Mouse (Mus musculus): ENCODE results near the gene Tradd. TPM values are rescaled to one million over a fixed set of nuclear protein-coding genes. Genes with fewer than 3 reads are reported as not detected.
A peak's percentile ranks its signal among the peaks of the same experiment; 100 is the strongest.
"Not testable (repeated sequence)": the region's sequence is repeated elsewhere in the genome, so short reads cannot be mapped to it uniquely, and the experiment has no call there.

Gene Tradd
- polyA plus RNA-seq, 1 experiment, result 26.2 TPM

GRCm38 (mm10) chr8:105295256-105295655, 30.8 kb upstream of the Tradd start:
- TF ChIP-seq CTCF (IDR thresholded peaks at IDR 0.05; ENCODE audit: low read depth, low read length) (no peak), POLR2A (IDR thresholded peaks at IDR 0.05; ENCODE audit: borderline replicate concordance, low read depth, low read length) (no peak)
- H3K4me3 ChIP-seq (ENCODE audit: insufficient read depth, low read length), result no peak overlapping the region
- peaks cover 19% of the 10 kb centered on the region for H3K4me1 ChIP-seq (ENCODE audit: control insufficient read depth, insufficient read depth, low read length)
- H3K27ac ChIP-seq (ENCODE audit: insufficient read depth, low read depth, low read length), result no peak overlapping the region

DNA sequence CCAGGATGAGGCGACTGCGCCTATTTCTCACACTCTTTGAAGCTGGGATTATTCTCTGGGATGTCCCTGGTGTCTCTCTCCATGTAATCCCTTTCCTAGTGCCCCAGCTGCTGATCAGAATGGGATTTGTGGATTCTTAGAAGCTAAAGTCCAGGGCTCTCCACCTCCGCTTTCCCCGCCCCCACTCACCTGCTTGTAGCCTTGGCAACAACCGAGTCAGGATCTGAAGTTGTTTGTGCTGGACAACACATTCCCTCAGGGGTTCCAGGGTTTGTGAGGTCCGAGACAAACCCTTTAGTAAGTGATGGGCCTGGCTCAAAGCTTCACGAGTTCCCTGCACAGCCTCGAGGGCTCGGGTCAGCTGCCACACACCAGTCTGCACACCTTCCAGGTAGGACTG, 30.4 kb upstream of the Tradd start:
- TF ChIP-seq POLR2A (IDR thresholded peaks at IDR 0.05; ENCODE audit: borderline replicate concordance, low read depth, low read length) (no peak), CTCF (IDR thresholded peaks at IDR 0.05; ENCODE audit: low read depth, low read length) (no peak)
- no peak overlapping the region for H3K27ac ChIP-seq (ENCODE audit: insufficient read depth, low read depth, low read length)
- no peak overlapping the region for H3K4me3 ChIP-seq (ENCODE audit: insufficient read depth, low read length)
- peaks cover 21% of the 10 kb centered on the region for H3K4me1 ChIP-seq (ENCODE audit: control insufficient read depth, insufficient read depth, low read length)

GRCm38 (mm10) chr8:105293405-105293804, 29.0 kb upstream of the Tradd start:
- H3K4me1 ChIP-seq (ENCODE audit: control insufficient read depth, insufficient read depth, low read length), result peaks cover 21% of the 10 kb centered on the region
- H3K27ac ChIP-seq (ENCODE audit: insufficient read depth, low read depth, low read length), result no peak overlapping the region
- no peak overlapping the region for H3K4me3 ChIP-seq (ENCODE audit: insufficient read depth, low read length)
- TF ChIP-seq POLR2A (IDR thresholded peaks at IDR 0.05; ENCODE audit: borderline replicate concordance, low read depth, low read length) (no peak), CTCF (IDR thresholded peaks at IDR 0.05; ENCODE audit: low read depth, low read length) (no peak)

- H3K4me3 ChIP-seq (ENCODE audit: insufficient read depth, low read length), result no peak overlapping the region
- no peak overlapping the region for H3K27ac ChIP-seq (ENCODE audit: insufficient read depth, low read depth, low read length)
- peaks cover 21% of the 10 kb centered on the region for H3K4me1 ChIP-seq (ENCODE audit: control insufficient read depth, insufficient read depth, low read length)
- TF ChIP-seq CTCF (IDR thresholded peaks at IDR 0.05; ENCODE audit: low read depth, low read length), result no peak
- no peak for TF ChIP-seq POLR2A (IDR thresholded peaks at IDR 0.05; ENCODE audit: borderline replicate concordance, low read depth, low read length)
These were observed 28.1 kb upstream of the Tradd start for GRCm38 (mm10) chr8:105292471-105292870.

- not testable (repeated sequence) for H3K4me3 ChIP-seq (ENCODE audit: insufficient read depth, low read length); H3K27ac ChIP-seq (ENCODE audit: insufficient read depth, low read depth, low read length)
- H3K4me1 ChIP-seq (ENCODE audit: control insufficient read depth, insufficient read depth, low read length), result peaks cover 18% of the 10 kb centered on the region
These were observed 27.4 kb upstream of the Tradd start for GRCm38 (mm10) chr8:105291802-105292201.

DNA sequence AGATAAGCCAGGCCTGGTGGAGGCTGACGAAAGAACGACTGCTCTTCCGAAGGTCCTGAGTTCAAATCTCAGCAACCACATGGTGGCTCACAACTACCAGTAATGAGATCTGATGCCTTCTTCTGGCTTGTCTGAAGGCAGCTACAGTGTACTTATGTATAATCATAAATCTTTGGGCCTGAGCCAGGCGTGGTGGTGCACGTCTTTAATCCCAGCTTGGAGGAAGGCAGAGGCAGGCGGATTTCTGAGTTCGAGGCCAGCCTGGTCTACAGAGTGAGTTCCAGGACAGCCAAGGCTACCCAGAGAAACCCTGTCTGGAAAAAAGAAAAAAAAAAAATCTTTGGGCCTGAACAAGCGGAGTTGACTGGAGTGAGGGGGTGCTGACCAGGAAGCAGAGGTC, 27.0 kb upstream of the Tradd start:
- H3K4me3 ChIP-seq (ENCODE audit: insufficient read depth, low read length); H3K27ac ChIP-seq (ENCODE audit: insufficient read depth, low read depth, low read length): not testable (repeated sequence)
- H3K4me1 ChIP-seq (ENCODE audit: control insufficient read depth, insufficient read depth, low read length), result peaks cover 15% of the 10 kb centered on the region

GRCm38 (mm10) chr8:105290554-105291314, 26.3 kb upstream of the Tradd start:
- Histone ChIP-seq H3K27ac (ENCODE audit: insufficient read depth, low read depth, low read length) (no peak overlapping the region), H3K4me1 (ENCODE audit: control insufficient read depth, insufficient read depth, low read length) (peaks cover 11% of the 10 kb centered on the region), H3K4me3 (ENCODE audit: insufficient read depth, low read length) (no peak overlapping the region)
- TF ChIP-seq POLR2A (IDR thresholded peaks at IDR 0.05; ENCODE audit: borderline replicate concordance, low read depth, low read length) (no peak), CTCF (IDR thresholded peaks at IDR 0.05; ENCODE audit: low read depth, low read length) (peak; percentile 83)

GRCm38 (mm10) chr8:105289805-105290460, 25.5 kb upstream of the Tradd start, which contains the start of gene 4931428F04Rik:
TSS of gene 4931428F04Rik (minus strand) at chr8:105289864.
- no peak for TF ChIP-seq POLR2A (IDR thresholded peaks at IDR 0.05; ENCODE audit: borderline replicate concordance, low read depth, low read length)
- TF ChIP-seq CTCF (IDR thresholded peaks at IDR 0.05; ENCODE audit: low read depth, low read length), result no peak; the same call in 1 of the 2 replicates
- peaks cover 10% of the 10 kb centered on the region; the same call in 1 of the 2 replicates for H3K4me1 ChIP-seq (ENCODE audit: control insufficient read depth, insufficient read depth, low read length)
- peak within 1 kb of the TSS; percentile 70 for H3K4me3 ChIP-seq (ENCODE audit: insufficient read depth, low read length)
- peak within 1 kb of the TSS; percentile 53 for H3K27ac ChIP-seq (ENCODE audit: insufficient read depth, low read depth, low read length)

- Histone ChIP-seq H3K27ac (ENCODE audit: insufficient read depth, low read depth, low read length) (peak overlapping the region; percentile 53), H3K4me3 (ENCODE audit: insufficient read depth, low read length) (peak overlapping the region; percentile 70), H3K4me1 (ENCODE audit: control insufficient read depth, insufficient read depth, low read length) (peaks cover 10% of the 10 kb centered on the region; the same call in 1 of the 2 replicates)
- TF ChIP-seq CTCF (IDR thresholded peaks at IDR 0.05; ENCODE audit: low read depth, low read length), result no peak
- TF ChIP-seq POLR2A (IDR thresholded peaks at IDR 0.05; ENCODE audit: borderline replicate concordance, low read depth, low read length), result no peak
These were observed 24.7 kb upstream of the Tradd start for GRCm38 (mm10) chr8:105288958-105289732.

DNA sequence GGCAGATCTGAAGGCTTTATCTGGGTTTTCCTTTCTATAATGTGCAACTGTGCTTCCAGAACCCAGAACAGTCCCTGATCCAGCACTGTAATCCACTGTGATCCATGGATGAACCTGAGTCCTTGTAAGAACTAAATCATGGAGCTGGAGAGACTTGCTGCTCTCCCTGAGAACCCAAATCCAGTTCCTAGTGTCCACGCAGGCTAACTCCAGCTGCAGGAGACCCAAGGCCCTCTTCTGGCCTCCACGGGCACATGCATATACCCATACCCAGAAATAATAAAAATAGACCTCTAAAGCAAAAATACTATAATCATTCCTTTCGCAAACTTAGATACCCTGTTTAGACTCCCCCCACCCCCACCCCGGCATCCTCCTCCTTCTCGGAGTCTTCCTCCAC, 23.8 kb upstream of the Tradd start:
- Histone ChIP-seq H3K4me3 (ENCODE audit: insufficient read depth, low read length) (no peak overlapping the region), H3K4me1 (ENCODE audit: control insufficient read depth, insufficient read depth, low read length) (peaks cover 10% of the 10 kb centered on the region; the same call in 1 of the 2 replicates), H3K27ac (ENCODE audit: insufficient read depth, low read depth, low read length) (no peak overlapping the region)
- TF ChIP-seq CTCF (IDR thresholded peaks at IDR 0.05; ENCODE audit: low read depth, low read length) (no peak), POLR2A (IDR thresholded peaks at IDR 0.05; ENCODE audit: borderline replicate concordance, low read depth, low read length) (no peak)

All from bone marrow macrophage, adult 2 months (primary cell).